Mouse (Mus musculus): Measurements from ENCODE around the gene Slc7a8.
A peak's percentile ranks its signal among the peaks of the same experiment; 100 is the strongest.

Gene Slc7a8

DNA sequence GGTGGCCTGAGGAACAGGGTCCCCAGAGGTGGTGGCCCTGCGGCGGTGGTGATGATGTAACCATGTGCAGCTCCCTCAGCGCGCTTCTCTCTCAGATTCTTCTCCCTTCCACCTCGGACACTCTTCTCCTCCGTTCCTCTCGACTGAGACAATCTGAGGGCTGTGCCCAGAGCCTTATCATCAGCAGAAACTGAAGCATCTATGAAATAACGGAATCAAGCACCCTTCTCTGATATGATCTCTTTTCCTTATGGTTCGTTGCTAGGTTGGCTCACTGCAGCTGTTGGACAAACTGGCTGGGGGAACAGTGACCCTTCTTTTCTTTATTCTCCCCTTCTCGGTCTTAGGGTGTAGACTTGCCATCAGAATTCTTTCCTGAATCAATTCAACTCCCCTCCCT is 78.5 kb downstream of the Slc7a8 start:
- DNase-seq (ENCODE audit: extremely low spot score, low spot score) = no peak

DNA sequence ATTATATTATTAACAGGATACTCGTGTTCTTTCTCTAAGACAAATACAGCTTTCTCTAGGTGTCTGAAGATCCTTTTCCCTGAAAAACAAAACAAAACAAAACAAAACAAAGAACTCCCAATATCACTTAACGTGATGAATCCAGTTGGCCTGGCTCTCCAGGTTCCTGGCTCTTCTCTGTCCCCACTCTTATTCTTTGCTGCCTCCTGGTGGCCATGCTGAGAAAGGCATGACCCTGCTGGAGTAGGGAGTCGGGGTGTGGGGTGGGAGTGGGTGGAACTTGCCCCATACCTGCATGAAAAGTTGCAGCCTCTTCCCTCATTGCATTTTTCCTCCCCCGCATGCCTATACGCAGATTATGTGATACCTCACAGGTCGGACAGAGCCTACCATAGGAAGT is 80.4 kb downstream of the Slc7a8 start:
- DNase-seq (ENCODE audit: extremely low spot score, low spot score) = peak; percentile 77

DNA sequence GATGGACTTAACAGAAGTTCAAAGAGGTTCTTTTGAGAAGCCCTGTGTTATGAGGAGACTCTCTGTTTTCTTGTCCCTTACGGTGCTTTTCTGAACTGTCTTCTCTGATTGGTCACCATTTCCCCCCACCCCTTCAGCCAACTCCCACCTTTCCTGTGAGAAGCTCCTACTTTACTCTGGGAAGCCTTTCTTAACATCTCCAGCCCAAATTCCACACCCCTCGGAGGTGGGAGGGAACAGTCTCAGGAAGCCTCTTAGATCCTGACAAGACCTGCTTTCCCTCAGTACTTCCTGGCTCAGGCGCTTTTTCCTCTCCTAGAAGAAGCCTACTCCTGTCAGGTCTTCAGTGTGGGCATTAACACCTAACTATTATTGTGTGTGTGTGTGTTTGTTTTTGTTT is 82.2 kb downstream of the Slc7a8 start:
- no peak for DNase-seq (ENCODE audit: extremely low spot score, low spot score)

DNA sequence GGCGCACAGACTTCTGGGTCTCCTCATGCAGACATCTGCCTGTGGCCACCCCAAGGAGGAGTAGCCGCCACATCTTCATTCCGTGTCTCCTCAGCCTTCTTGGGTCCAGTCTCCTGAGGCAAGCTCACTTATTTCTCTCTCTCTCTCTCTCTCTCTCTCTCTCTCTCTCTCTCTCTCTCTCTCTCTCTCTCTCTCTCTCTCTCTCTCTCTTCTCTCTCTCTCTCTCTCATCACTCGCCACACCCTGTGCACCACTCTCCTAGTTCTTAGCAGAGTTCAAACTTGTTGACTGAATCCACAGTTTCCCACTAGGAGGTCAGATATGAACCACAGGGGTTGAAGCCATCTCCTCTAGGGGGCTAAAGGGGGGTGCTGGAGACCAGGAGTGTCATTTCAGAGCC is 83.0 kb downstream of the Slc7a8 start, which contains the start of gene Gm29776:
TSS of gene Gm29776 (minus strand) at position 101 of the 400 bp plus-strand sequence.
- DNase-seq (ENCODE audit: extremely low spot score, low spot score) = no peak

DNA sequence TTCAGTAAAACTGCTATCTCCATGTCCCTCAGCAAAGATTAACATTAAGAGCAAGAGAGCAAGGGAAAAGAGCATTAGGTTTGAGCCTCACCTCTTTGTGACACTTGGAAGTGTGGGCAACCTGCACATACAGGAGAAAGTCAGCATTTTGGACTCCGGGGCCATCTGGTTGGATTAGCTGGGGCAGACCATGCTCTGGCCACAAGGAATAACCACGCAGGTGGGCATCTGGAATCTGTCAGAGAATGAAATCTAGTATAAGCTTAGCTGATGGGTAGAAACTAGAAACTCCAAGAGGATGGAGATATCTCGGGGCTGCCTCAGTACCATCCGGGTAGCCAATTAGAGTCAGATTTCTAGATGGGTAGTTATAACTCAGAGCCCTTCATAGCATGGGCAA is 85.0 kb downstream of the Slc7a8 start:
- no peak for DNase-seq (ENCODE audit: extremely low spot score, low spot score)

DNA sequence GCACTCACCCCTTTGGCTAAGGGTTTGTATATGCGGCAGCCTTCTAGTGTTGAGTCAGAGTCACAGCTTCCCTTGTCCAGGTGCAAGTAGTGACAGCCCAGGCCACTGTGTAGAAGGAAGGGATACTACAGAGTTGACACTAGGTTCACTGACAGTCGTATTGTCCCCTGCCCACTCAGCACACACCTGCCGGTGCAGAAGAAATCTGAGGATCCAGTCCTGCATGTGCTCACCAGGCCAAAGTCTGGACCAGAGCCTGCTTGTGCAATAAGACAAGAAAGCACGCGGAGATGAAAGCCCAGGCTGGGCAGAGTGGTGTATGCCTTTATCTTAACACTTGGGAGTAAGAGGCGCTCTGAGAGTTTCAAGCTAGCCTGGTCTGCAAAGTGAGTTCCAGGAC is 86.7 kb downstream of the Slc7a8 start:
- no peak for DNase-seq (ENCODE audit: extremely low spot score, low spot score)

DNA sequence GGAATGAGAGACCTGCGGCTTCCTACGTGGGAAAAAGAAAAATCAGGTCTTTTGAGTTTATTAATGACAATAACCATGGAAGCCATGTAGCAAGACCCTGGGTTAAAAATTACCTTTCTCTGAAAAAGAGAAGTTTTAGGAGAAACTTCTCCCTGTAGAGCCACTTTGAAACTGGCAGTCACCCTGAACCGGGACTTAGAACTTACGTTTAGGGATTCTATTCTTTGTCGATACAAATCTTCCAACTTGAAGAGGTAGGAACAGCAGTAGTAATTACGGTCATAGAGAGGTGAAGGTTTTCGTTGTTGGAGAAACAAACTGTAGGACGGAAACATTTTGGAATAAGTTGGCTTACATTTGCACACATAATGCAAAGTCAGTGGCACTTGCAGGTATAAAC is 94.5 kb downstream of the Slc7a8 start:
- DNase-seq (ENCODE audit: extremely low spot score, low spot score) = no peak

DNA sequence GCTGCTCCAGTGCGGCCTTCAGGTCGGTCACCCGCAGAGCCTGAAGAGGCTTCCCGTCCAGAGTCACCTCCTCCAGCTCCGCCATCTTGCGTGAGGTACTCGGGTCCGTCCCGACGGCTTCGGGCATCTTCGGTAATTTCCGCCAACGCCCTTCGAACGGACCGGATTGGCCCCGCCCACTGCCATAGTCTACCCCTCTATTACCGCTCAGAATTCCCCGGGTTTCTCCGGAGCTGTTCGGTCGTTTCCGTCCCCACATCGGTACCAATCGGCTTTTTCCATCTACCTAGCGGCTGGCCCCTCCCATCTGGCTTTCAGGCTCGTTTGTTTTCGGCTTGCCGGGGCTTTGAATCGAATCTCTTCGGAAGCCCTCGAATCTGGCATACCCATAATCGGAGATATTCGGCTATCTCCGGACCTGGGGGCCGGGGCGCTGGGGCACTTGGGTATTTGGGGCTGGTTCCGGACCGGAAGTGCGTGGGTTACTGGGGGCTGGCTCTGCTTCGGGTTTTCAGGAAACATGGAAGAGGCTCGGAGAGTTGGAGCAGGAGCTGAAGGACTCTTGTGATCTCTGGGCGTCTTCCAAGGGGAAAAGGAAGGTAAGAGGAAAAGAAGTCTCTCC is 95.1 kb downstream of the Slc7a8 start, which contains the start of gene Acin1:
TSS of gene Acin1 (minus strand) at position 410 of the 622 bp plus-strand sequence.
- peak; percentile 100 for DNase-seq (ENCODE audit: extremely low spot score, low spot score)

DNA sequence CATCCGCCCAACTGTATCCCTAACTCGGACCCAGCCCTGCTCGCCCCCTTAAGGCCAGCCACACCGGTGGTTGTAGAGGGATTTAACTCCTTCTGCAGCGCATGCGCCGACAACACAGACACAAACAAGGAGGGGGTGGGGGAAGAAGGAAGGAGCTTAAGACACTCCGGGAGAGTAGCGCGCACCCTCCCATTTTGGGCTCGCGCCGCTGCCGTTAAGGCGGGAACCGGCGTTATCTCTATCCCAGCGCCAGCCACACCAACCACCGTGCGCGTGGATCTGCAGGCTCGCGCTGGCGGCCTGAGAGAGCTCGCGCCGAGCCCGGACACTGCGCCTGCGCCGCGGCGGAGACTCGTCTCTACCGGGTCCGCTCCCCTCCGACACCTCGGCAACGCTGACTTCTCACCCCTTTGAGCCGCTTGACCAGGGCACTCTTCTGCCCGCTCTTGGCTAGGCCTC is 95.7 kb downstream of the Slc7a8 start, which contains the start of gene 1700123O20Rik:
TSS of gene 1700123O20Rik (plus strand) at position 154 of the 459 bp plus-strand sequence.
- no peak for DNase-seq (ENCODE audit: extremely low spot score, low spot score)

DNA sequence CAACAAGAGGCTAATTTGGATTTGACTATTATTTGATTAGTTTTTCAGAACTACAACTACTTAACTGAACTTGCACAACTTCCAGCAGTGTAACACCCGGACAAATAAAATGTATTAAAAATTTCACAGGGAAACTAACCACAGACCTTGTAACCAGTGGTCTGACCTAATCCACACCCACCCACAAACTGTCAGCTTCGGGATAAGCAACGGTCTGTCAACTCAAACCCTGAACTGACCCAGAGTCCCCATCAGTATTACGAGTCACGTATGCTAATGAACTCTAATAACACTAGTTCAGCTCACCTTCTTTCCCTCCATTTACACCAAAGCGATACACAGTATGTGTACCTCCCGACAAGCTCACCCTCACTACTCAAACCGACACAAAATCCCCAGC is 96.3 kb downstream of the Slc7a8 start:
- no peak for DNase-seq (ENCODE audit: extremely low spot score, low spot score)

DNA sequence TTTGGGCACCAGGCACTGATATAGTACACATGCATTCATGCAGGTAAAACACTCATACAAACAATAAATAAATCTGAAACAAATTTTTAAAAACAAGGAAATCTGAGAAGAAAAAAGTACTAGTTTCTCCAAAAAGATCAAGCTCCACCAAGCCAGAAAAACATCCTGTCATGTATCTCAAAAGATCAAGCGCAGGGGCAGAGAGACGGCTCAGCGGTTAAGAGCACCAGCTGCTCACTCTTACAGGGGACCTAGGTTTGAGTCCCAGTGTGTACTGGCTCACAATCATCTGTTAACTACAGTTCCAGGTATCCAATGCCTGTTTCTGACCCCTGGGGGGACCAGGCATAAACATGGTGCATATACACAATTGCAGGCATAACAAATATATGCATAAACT is 99.3 kb downstream of the Slc7a8 start:
- no peak for DNase-seq (ENCODE audit: extremely low spot score, low spot score)

DNA sequence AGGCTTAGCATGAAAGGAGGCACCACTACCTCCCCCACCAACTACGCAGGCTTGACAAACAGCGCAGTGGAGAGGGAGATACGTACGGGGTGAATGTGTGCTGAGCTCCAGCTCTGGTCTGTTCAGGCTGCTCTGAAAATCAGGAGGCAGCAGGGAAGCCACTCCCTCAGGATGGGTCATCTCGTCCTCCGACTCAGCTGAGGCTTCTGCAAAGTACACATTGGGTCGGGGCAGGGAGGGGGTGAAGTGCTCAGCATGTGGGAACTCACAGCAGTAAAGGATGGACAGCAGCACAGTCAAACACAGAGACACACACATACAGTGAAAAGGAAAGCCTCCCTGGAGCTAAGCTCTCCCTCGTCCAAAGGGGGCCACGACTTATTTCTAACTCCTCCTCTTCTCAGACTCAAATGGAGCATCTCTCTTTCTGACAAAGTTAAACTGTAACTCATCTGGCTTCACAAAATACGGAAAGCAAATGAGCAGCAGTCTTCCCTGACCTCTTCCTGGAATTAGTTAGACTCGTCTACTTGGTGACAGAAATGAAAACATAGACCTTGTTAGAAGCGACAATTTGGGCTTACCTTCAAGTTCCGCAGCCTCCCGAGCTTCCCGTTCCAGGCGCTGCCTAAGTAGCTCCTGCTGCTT is 103.0 kb downstream of the Slc7a8 start:
- DNase-seq (ENCODE audit: extremely low spot score, low spot score) = no peak

DNA sequence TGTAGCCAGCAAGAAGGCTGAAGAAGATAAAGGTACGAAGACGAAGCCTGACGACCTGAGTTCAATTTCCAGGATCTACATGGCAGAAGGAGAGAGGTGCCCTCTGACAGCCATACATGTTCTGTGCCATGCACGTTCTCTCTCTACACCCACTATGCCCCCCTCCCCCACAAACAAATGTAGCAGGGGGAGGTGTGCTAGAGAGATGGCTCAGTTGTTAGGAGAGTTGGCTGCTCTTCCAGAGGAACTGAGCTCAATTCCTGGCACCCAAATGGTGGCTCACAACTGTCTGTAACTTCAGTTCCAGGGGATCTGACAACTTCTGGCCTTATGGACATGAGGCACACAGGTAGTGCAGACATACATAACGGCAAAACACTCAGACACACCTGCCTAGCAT is 105.5 kb downstream of the Slc7a8 start:
- DNase-seq (ENCODE audit: extremely low spot score, low spot score) = no peak

DNA sequence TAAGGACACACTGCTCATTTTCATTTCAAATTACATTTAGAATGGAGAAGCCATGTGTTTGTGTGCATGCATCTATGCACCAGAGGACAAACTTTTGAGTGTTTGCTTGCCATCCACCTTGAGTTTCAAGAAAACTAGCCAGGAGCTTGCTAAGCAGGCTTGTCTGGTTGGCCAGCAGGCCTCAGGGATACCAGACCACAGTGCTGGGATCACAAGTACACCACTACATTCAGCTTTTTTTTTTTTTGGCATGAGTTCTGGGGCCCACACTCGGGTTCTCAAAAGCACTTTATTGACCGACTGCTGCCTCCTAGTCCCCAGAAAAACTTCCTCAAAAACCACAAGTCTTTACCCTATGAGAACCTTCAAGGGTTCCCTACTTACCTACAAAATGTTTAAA is 107.4 kb downstream of the Slc7a8 start:
- no peak for DNase-seq (ENCODE audit: extremely low spot score, low spot score)

Measured in neural tube, embryonic 10.5 days (tissue).